Mouse (Mus musculus) testis, adult 2 months (tissue): Measurements from ENCODE around the gene Lpar6.

Experiments
- CTCF ChIP-seq: fragments of 200-500 bp; IDR thresholded peaks from 2 replicates; pipeline ENCODE4 v1.5.1; 2012; ENCODE audit warnings: low read depth, mild to moderate bottlenecking, inconsistent platforms, low read length, moderate library complexity; ENCODE audit not compliant: control insufficient read depth, insufficient read depth, insufficient replicate concordance
- POLR2A ChIP-seq: fragments of 200-500 bp; IDR thresholded peaks from 2 replicates; pipeline ENCODE4 v1.6.1; 2012; ENCODE audit warnings: low read depth, mild to moderate bottlenecking, inconsistent platforms, low read length, moderate library complexity; ENCODE audit not compliant: control insufficient read depth

DNA sequence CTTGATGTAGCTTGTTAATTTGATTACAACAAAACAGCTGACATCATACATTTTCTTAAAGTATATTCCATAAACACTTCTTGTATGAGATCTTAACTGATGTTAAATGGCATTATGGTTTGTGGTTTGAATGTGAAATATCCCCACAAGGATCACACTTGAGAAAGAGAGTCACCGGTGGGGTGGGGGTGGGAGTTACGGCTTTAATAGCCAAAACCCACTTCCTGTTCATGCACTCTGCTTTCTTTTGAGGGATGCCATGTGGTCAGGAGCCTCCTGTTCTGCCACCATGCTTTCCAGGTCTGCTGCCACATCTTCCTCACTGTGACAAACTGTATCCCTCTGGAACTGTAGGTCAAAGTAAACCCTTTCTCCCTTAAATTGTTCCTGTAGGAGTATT lies 52.2 kb downstream of the Lpar6 start:
- no peak for TF ChIP-seq CTCF
- TF ChIP-seq POLR2A: no peak
